8 mouse cellular contexts compared by ENCODE assay signal in the genomic region with DNA sequence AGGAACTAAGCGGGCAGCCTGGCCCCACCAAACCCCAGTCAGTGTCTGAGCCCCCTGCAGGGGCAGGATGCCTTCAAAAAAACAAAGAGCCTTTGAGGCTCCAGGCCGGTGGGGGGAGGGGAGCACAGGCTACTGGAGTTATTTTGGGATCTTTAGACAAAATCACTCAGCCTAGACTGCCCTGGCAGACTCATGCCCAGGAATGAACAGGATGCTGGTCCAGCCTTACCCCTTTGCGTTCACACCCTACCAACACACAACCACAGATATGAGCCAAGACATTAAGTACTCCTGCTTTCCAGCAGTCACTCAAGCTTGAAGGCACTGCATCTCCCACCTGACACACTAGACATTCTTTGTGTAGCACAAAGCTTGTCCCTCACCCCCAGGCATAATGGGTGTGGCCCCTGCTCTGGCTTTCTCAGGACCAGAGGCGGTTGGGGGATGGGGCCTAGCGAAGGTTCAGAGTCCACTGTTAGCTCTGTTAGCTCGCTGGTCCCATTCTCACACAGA. TPM values are rescaled to one million over a fixed set of nuclear protein-coding genes. Genes with fewer than 3 reads are reported as not detected.
DNase-seq lines count a peak whose midpoint lies in the region; ATAC-seq and TF ChIP-seq lines count a peak whose summit lies in the region.

No protein-coding gene starts in this region.

- 8% methylated on average over 6 of the region's 6 CpGs for WGBS in midbrain, embryonic 12.5 days
- WGBS in thymus, adult 2 months = 93% methylated on average over 6 of the region's 6 CpGs

- peak overlapping the region; percentile 10 for H3K4me3 ChIP-seq in midbrain, embryonic 12.5 days
- H3K4me3 ChIP-seq in thymus, adult 2 months (ENCODE audit: control insufficient read depth, insufficient read depth, low read length) = no peak overlapping the region

- no peaks in the 10 kb centered on the region for H3K9me3 ChIP-seq in midbrain, embryonic 12.5 days

- no peak for TF ChIP-seq POLR2A in thymus, adult 2 months (IDR thresholded peaks at IDR 0.05; ENCODE audit: control insufficient read depth, extremely low read depth, insufficient read depth, low read length, poor library complexity)

- peak overlapping the region; percentile 38 for H3K4me2 ChIP-seq in midbrain, embryonic 12.5 days (replicated peaks)

- peak overlapping the region; percentile 25; the same call in 1 of the 2 replicates for H3K9ac ChIP-seq in midbrain, embryonic 12.5 days (replicated peaks)

- H3K4me1 ChIP-seq in midbrain, embryonic 12.5 days = peaks cover 95% of the 10 kb centered on the region
- no peaks in the 10 kb centered on the region for H3K4me1 ChIP-seq in thymus, adult 2 months (replicated peaks; ENCODE audit: control insufficient read depth, insufficient read depth, low read length)

- TF ChIP-seq CTCF in thymus, adult 2 months (IDR thresholded peaks at IDR 0.05; ENCODE audit: borderline replicate concordance, control insufficient read depth, extremely low read depth, insufficient read depth, low read length, poor library complexity) = no peak

- peaks cover 45% of the 10 kb centered on the region for H3K36me3 ChIP-seq in midbrain, embryonic 12.5 days
- H3K36me3 ChIP-seq in thymus, adult 2 months (ENCODE audit: control insufficient read depth, insufficient read depth, low read length) = no peaks in the 10 kb centered on the region

- peak; percentile 67 for DNase-seq in right cerebral cortex, postnatal 4 days
- no peak for DNase-seq in right cerebral cortex, adult 2 months (ENCODE audit: low spot score in 2 of 2)
- peak; percentile 76 to 87 for DNase-seq in kidney, postnatal 25 days
- DNase-seq in thymus, adult 2 months = no peak
- DNase-seq in urinary bladder, adult 2 months (ENCODE audit: low spot score) = no peak
- DNase-seq in frontal cortex, postnatal 25 days (ENCODE audit: low spot score in 2 of 2) = no peak

- no peaks in the 10 kb centered on the region; the same call in 1 of the 2 replicates for H3K27me3 ChIP-seq in midbrain, embryonic 12.5 days
- no peaks in the 10 kb centered on the region; the same call in 1 of the 2 replicates for H3K27me3 ChIP-seq in thymus, adult 2 months (ENCODE audit: control insufficient read depth, insufficient read depth, low read length)

- peak; percentile 7 for ATAC-seq in granulocyte monocyte progenitor cell, adult 5-6 weeks (replicated peaks; ENCODE audit: poor library complexity, severe bottlenecking)
- peak; percentile 58 for ATAC-seq in midbrain, embryonic 12.5 days (ENCODE audit: low FRiP score, low read depth)

- H3K27ac ChIP-seq in midbrain, embryonic 12.5 days (replicated peaks) = peak overlapping the region; percentile 90
- H3K27ac ChIP-seq in thymus, adult 2 months (ENCODE audit: control insufficient read depth, insufficient read depth, low read length) = no peak overlapping the region

RNA-seq across cellular contexts. Expression of gene Agrn, which starts 8.4 kb away (rescaled TPM):
- total RNA-seq in granulocyte monocyte progenitor cell, adult 5-6 weeks (2014; fragmentation: Nextera tagmentation) = 1.1 and 8.9 TPM in 2 replicates
- 1.2 and 2.1 TPM in 2 replicates for total RNA-seq in granulocyte monocyte progenitor cell, adult 5-6 weeks (2017)
- polyA plus RNA-seq in midbrain, embryonic 12.5 days (2016; fragmentation: Nextera tagmentation; extraction: Ambion mirVana) = 155 and 160 TPM in 2 replicates
- 40.3 and 48.7 TPM in 2 replicates for polyA plus RNA-seq in thymus, adult 2 months (2012; rRNA removed)
- polyA plus RNA-seq in urinary bladder, adult 2 months (2012; rRNA removed) = 124 and 139 TPM in 2 replicates

RNA-seq across cellular contexts. Expression of gene Isg15, which starts 11.8 kb away (rescaled TPM):
- total RNA-seq in granulocyte monocyte progenitor cell, adult 5-6 weeks (2014; fragmentation: Nextera tagmentation) = 4.6 and 11.1 TPM in 2 replicates
- total RNA-seq in granulocyte monocyte progenitor cell, adult 5-6 weeks (2017) = 1.2 TPM in 1 of 2 replicates, not detected in the other
- polyA plus RNA-seq in midbrain, embryonic 12.5 days (2016; fragmentation: Nextera tagmentation; extraction: Ambion mirVana) = 1.3 and 2.0 TPM in 2 replicates
- 40.6 and 51.1 TPM in 2 replicates for polyA plus RNA-seq in thymus, adult 2 months (2012; rRNA removed)
- polyA plus RNA-seq in urinary bladder, adult 2 months (2012; rRNA removed) = 15.0 and 15.6 TPM in 2 replicates

RNA-seq across cellular contexts. Expression of gene AW011738, which starts 14.2 kb away (rescaled TPM):
- 1.5 and 2.1 TPM in 2 replicates for total RNA-seq in granulocyte monocyte progenitor cell, adult 5-6 weeks (2014; fragmentation: Nextera tagmentation)
- 0.26 and 0.43 TPM in 2 replicates for total RNA-seq in granulocyte monocyte progenitor cell, adult 5-6 weeks (2017)
- 7.6 and 8.1 TPM in 2 replicates for polyA plus RNA-seq in midbrain, embryonic 12.5 days (2016; fragmentation: Nextera tagmentation; extraction: Ambion mirVana)
- polyA plus RNA-seq in thymus, adult 2 months (2012; rRNA removed) = 10.0 and 10.8 TPM in 2 replicates
- polyA plus RNA-seq in urinary bladder, adult 2 months (2012; rRNA removed) = 3.0 and 3.1 TPM in 2 replicates

RNA-seq across cellular contexts. Expression of gene Perm1, which starts 26.8 kb away (rescaled TPM):
- not detected in 2 replicates for total RNA-seq in granulocyte monocyte progenitor cell, adult 5-6 weeks (2014; fragmentation: Nextera tagmentation)
- total RNA-seq in granulocyte monocyte progenitor cell, adult 5-6 weeks (2017) = 0.05 TPM in 1 of 2 replicates, not detected in the other
- 2.0 and 2.1 TPM in 2 replicates for polyA plus RNA-seq in midbrain, embryonic 12.5 days (2016; fragmentation: Nextera tagmentation; extraction: Ambion mirVana)
- polyA plus RNA-seq in thymus, adult 2 months (2012; rRNA removed) = 2.0 and 9.5 TPM in 2 replicates
- polyA plus RNA-seq in urinary bladder, adult 2 months (2012; rRNA removed) = 0.10 and 0.18 TPM in 2 replicates

RNA-seq across cellular contexts. Expression of gene Plekhn1, which starts 45.8 kb away (rescaled TPM):
- total RNA-seq in granulocyte monocyte progenitor cell, adult 5-6 weeks (2014; fragmentation: Nextera tagmentation) = 24.3 and 36.5 TPM in 2 replicates
- total RNA-seq in granulocyte monocyte progenitor cell, adult 5-6 weeks (2017) = 12.2 and 13.4 TPM in 2 replicates
- 29.7 and 31.9 TPM in 2 replicates for polyA plus RNA-seq in midbrain, embryonic 12.5 days (2016; fragmentation: Nextera tagmentation; extraction: Ambion mirVana)
- 141 and 145 TPM in 2 replicates for polyA plus RNA-seq in thymus, adult 2 months (2012; rRNA removed)
- polyA plus RNA-seq in urinary bladder, adult 2 months (2012; rRNA removed) = 86.6 and 88.2 TPM in 2 replicates

Comparison
In these comparisons a context has a peak if more than half of its experiments do, and no peak if none do; other contexts are left out.
1. DNase-seq: peak in right cerebral cortex, postnatal 4 days (single experiment) and kidney, postnatal 25 days (2 of 2); none in right cerebral cortex, adult 2 months (0 of 2), thymus, adult 2 months (single experiment), urinary bladder, adult 2 months (single experiment) and frontal cortex, postnatal 25 days (0 of 2).